Mouse (Mus musculus) adrenal gland (tissue): Measurements from ENCODE around the gene Pik3c2g.

ENCODE experiments used
- intact Hi-C: fragments of 180-260 bp; cut with DNase I; formaldehyde crosslinking; loops from one replicate; pipeline ENCODE4 v1.15.1; 2025

Pik3c2g gene

DNA sequence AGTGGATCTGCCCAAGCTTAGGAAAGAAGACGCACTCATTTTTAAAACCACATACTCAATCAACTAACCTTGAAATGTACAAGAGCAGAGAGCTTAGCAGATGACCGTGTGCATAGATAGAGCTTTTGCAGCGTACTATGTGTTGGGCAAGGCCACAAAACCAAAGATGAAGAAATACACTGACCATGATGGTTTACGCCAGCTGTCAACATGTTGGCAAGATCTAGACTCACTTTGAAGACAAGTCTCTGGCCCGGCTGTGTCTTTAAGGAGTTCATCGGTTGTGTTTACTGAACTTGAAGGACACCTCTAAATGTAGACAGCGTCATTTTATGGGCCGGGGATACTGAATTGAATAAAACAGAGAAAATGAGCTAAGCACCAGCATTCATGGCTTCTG is 254.3 kb downstream of the Pik3c2g start:
- intact Hi-C loops, result no loop called here

DNA sequence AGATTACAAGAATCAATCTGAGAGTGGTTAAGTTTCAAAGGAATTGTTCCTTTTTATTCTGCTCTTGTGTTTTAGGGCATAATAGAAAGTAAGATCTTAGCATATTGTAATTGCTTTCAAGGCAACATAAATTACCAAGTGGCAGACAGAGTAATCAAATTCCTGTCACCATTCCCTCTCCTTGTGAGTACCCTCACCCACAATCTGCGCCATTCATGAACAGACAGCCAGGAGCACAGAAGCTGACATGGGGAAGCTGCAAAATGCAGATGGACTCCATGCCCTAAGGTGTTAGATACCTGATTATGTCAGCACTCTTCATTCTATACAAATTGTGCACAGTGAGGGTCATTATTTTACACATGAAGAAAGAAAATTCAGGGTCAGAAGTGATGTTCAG is 255.6 kb downstream of the Pik3c2g start:
- intact Hi-C loops, result no loop called here

DNA sequence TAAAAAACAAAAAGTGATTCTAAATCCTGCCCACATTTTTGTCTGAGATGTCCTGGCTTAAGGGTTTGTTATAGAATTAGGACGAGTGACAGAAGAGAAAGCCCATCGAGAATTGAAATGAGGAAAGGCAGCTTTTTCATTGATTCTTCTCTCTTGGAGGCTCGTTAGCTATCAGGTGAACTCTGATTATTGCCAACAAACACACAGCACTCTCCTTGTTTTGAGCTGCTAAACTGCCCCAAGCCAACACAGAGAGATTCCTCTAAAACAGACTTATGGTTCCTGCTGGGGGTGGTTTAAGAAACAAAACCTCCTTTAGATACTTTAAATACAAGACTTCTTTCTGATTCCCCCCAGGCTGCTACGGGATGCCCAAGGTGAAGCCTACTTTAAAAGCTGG is 256.5 kb downstream of the Pik3c2g start:
- intact Hi-C loops, result no loop called here

- intact Hi-C loops, result no loop called here
Observed at GRCm38 (mm10) chr6:139846889-139847544, 260.0 kb downstream of the Pik3c2g start.

GRCm38 (mm10) chr6:139849931-139850330 is 262.9 kb downstream of the Pik3c2g start:
- intact Hi-C loops, result no loop called here

DNA sequence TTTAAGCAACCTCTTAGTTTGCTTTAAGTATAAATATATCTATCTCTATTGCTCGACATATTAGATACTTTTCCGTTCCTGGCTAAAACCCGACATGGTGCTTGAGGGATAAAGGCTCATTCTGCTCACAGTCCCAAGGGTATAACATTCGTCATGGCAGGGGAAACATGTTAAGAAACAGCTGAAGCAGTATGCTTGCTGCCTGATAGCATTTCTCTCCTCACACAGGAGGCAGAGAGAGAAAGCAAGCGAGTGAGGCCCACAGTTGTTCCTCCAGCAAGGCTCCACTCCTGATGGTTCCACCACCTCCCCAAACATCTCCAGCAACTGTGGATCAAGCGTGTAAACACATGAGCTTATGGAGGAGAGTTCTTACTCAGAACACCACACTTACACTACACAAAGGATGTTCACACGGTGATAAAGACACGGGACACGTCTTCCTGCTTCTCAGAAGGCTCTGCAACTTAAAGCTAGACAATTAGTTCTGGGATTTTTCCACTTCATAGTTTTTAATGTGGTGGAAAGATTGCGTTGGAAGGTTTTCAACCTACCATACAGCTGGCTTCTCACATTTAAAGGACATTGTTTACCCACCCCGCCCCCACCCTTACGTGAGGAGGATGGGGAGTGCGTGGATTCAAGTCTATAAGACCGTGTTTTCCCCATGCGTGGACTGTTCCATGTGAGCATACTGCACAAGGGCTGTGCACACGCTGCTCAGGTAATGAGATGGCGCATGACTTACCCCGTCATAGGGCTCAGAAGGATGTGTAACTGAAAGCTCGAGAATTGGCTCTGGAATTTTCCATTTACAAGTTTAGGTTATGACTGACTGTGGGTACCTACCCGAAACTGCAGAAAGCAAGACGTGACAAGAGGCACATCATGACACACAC is 264.9 kb downstream of the Pik3c2g start:
- intact Hi-C loops, result no loop called here

DNA sequence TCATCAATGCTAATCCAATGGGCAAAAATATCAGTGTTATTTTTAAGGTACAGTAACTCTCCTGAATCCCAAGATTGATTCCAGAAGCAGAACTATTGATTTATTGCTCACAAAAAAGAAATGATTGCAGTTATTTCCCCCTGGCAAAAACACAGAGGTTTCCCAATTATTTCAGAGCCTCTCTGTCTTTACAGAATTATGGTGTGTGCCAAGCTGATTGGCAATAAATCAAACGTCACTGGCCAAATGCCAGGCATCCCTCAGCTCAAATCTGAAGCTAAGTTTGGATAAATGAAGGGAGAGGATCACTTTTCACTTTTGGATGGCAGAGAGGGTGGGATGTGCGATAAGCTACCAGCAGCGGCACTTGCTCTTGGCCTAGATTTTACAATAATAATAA is 265.8 kb downstream of the Pik3c2g start:
- intact Hi-C loops, result no loop called here

DNA sequence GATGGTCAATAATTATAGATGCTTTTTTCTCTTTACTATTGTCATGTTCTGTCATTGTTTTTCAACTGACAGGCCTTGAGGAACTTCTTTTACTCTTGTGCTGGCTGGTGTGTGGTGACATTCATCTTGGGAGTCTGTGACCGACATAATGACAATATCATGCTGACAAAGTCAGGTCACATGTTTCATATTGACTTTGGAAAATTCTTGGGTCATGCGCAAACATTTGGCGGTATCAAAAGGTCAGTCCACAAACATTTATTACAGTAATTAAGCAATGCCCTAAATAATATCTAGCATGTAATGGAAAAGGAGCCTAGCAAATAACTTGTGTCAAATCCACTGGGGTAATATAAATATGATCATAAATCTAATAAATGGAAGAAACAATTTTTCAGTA is 273.1 kb downstream of the Pik3c2g start:
- intact Hi-C loops, result no loop called here

DNA sequence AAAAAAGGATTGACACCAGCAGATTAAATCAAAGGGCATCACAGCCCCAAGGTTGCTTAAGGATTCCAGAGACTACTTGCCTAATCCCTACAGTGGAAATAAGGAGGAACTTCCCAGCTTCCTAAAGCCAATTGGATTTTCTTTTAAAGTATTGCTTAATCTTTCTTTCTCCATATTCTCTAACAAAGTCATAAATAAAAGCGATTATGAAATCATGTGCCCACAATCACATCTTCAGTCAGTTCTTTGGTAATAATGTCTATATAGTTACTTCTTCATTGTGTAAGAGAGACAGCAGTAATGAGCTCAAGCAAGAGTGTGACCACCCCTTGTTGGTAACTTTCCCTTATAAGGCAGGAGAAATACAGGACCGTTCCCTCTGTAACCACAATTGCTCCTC is 274.5 kb downstream of the Pik3c2g start:
- intact Hi-C loops, result no loop called here

GRCm38 (mm10) chr6:139865059-139865673 is 278.1 kb downstream of the Pik3c2g start:
- intact Hi-C loops, result no loop called here

GRCm38 (mm10) chr6:139874418-139875176 is 287.6 kb downstream of the Pik3c2g start:
- intact Hi-C loops, result loop anchor here (10.0 kb wide), 1 partner anchor 570 kb away; no protein-coding TSS in a partner anchor

DNA sequence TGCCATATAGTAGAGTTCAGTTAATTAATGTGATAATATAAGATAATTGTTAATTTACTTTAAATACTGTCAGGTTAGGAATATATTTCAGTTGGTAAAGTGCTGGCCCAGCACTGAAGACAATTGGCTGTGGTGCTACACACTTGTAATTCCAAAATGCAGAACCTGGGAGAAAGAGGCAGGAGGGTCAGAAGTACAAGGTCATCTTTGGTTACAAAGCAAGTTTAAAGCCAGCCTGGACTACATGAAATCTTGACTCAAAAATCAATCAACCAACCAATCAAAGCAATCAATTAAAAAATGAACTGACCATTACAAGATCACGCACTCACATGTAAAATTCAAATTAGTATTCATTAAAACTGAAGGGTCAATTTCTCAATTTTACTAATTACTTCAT is 289.7 kb downstream of the Pik3c2g start:
- intact Hi-C loops, result loop anchor here (10.0 kb wide), 1 partner anchor 568 kb away; no protein-coding TSS in a partner anchor

GRCm38 (mm10) chr6:139877476-139878361 is 290.7 kb downstream of the Pik3c2g start:
- intact Hi-C loops, result loop anchor here (10.0 kb wide), 1 partner anchor 567 kb away; no protein-coding TSS in a partner anchor

DNA sequence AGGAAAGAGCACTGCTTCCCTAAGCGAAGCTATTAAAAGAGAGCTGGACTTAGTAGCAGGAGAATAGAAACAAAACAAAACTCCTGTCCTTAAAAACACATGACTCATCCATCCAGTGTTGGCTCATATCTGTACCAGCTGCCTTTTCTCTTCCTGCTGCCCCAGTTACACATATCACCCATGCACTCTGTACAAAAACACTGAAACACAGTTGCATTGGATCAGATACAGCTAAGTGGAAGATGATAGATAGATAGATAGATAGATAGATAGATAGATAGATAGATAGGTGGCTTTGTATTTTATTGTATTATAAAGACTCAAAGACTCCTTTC is 291.3 kb downstream of the Pik3c2g start:
- intact Hi-C loops, result loop anchor here (10.0 kb wide), 1 partner anchor 566 kb away; no protein-coding TSS in a partner anchor

- intact Hi-C loops, result no loop called here
Observed at GRCm38 (mm10) chr6:139882076-139882475, 295.1 kb downstream of the Pik3c2g start.

DNA sequence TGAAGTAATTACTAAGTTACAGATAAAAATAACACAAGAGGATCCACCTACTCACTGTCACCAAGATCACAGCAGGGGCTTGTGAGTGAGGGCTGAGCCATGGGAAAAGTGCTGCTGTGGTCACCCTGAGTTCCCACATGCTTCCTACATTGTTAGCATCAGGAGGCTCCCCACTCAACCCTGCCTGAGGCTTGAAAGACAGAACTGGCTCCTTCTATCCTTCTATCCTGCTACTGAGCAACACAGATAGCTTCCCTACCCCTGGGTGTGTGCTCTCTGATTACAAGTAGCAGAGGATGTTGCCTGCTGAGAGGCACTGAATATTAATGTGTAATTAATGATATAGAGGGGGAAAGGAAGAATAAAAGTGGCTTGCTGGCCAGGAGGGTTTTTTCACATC is 300.2 kb downstream of the Pik3c2g start:
- intact Hi-C loops, result no loop called here

DNA sequence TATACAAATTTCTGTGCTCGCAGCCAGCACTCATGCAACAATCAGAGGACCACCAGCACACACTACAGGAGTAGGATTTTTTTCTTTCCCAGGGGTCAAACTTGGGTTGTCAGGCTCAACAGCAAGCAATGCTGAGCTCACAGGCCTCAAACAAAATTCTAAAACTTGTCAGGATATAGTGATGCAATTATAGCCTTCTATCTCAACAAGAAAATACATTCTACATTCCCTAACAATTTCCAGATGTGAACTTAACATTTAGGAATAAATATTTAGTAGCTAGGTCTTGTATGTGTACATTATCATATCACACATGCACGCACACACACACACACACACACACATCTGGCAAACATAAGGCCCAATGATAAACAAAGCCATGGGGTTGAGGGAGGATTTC is 308.6 kb downstream of the Pik3c2g start:
- intact Hi-C loops, result no loop called here

DNA sequence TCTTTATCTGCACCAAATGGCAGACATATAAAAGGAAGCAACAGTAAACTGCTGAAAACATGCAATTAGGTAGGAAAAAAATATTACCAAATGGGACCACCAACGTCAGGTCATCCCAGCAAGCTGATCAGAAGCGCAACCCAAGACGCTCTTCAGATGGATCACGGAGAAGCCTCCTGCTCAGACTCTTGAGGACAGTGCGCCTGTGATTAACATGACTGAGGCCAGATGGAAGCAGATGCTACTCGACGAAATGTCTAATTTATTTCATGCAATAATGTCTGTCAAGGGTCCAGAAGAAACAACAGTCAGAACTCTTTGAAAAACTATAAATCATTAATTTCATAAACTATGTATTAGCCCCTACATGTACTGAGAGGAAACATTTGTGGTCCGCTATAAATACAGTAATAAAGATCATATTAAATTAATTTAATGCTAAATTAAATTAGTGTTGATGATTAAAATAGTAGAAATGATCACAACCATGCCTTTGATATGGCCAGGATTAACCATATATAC is 312.7 kb downstream of the Pik3c2g start:
- intact Hi-C loops, result no loop called here

GRCm38 (mm10) chr6:139901801-139902200 is 314.8 kb downstream of the Pik3c2g start:
- intact Hi-C loops, result no loop called here

DNA sequence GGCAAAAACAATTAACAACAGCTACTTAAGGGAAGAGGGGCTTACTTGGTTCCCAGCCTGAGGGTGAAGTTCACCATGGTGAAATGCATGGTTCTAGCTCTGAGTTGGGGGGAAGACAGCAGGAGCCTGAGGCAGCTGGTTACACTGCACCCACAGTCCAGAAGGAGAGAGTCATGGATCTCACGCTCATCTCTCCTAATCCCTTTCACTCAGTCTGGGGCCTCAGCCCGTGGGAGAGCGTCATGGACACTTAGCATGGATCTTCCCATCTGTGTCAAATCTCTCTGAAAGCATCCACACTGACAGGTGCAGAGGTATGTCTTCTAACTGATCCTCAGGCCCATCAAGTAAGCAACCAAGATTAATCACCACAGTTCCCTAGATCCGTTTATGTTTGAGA is 320.1 kb downstream of the Pik3c2g start:
- intact Hi-C loops, result no loop called here
